Mouse (Mus musculus) right cerebral cortex, adult 2 months (tissue): ENCODE data around the gene Capn2.

Experiments
- DNase-seq, 2 experiments: peaks; one replicate each; pipeline ENCODE4 v3.0.0; 2021 to 2022; ENCODE audit warnings: low spot score in 2 of 2

Capn2 gene

DNA sequence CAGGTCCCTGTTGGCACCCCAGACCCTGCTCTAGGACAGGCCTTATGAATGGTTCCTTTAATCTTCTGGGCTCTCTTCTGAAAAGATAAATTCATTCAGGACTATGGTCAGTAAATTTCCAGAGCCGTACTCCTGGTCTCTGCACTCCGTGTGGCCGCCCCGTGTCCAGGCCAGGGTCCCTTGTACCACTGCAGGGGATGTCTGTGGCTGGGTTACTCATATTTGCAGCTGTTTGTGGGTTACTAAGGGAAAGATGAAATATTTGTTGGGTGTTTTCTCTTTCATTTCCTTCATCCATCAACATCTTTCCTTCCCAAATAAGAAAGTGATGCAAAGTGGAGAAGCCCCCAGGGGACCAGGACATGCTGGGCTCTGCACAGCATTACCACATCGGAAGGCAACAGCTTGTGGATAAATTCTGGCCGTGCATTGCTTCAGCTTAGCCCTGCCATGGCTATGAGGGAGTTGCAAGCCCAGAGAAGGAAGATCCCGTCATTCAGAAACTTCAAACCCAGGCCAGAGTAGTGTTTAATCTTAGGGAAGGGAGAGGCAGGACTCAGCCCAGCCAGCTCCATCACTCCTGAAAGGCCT lies 15.5 kb downstream of the Capn2 start:
- no peak for DNase-seq

DNA sequence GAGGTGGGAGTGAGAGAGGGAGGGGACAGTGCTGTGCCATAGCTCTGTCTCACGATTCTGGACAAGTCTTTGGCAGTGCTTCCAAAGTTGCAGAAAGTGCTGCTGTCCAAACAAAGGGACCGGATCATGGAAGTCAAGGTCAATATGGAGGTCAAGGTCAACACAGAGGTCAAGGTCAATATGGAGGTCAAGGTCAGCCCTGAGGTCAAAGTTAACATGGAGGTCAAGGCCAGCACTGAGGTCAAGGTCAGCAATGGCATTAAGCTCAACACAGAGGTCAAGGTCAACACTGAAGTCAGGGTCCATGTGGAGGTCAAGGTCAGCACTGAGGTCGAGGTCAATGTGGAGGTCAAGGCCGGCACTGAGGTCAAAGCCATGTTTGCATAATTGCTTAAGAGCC lies 16.6 kb downstream of the Capn2 start:
- DNase-seq = no peak

GRCm38 (mm10) chr1:182500224-182500623 lies 17.2 kb downstream of the Capn2 start:
- no peak for DNase-seq

DNA sequence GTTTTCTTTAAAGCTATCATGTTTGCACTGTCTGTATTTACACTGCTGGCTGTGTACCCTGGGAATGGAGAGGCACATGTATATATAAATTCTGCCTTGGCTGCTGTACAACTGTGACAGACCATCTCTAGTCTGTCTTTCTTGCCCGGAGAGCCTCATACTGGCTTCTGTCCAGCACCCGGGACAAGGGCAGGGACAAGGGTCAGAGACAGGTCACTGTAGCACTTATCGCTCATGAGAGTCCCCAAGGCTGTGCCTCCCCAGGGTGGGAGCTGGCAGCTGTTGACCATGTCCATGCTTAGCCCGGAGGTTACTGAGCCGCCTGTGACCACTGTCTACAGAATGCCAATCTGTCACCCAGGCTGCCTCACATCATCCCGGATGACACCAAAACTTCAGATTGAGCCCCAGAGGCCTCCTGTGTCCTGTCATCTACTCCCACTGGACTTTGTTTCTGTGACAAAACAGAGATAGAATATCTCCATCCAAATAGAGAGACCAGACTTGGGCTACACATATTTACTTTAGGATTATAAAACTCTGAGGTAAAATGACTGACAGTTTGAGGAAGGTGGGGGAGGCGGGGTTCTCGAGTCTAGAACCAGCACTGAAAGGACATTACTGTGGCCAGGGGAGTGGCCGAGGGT lies 17.8 kb downstream of the Capn2 start:
- DNase-seq = no peak

GRCm38 (mm10) chr1:182497736-182498135 lies 19.7 kb downstream of the Capn2 start:
- no peak for DNase-seq

DNA sequence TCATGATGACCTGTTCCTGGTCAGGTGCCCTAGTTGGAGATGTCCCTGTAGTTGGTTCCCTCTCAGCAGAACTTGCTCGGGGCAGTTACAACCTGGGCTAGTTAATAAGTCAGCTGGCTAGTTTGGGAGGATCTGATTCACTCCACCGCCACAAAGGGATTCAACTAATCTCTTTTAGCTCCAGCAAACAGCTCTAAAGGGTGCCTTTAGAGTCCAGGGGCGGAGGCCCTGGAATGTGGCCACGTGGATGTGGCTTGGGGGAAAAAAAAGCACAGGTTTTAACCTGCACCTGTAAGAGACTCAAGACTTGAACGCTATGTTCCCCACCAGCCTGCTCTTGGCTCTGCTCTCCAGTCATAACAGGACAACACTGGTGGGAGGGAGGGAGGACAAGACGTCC lies 20.7 kb downstream of the Capn2 start:
- DNase-seq = no peak

- no peak for DNase-seq
Observed at GRCm38 (mm10) chr1:182494285-182495145, 22.9 kb downstream of the Capn2 start.

DNA sequence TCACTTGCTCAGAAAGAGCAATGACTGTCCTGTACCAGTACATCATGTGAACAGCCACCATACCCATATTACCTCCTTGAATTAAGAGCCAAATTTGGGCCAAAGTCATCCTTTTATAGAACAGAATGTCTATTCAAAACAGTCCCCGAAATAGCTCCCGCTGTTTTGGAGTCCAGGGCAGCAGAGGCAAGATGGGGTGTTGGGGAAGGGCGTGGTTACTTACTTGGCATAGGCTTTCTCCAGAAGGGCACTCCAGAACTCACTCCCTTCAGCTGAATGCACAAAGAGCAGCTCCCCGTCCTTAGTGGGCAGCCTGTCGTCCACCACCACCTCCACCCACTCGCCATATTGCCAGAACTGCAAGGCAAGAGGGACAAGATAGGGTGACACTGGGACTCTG lies 25.6 kb downstream of the Capn2 start:
- no peak for DNase-seq

GRCm38 (mm10) chr1:182490568-182490967 lies 26.8 kb downstream of the Capn2 start:
- no peak for DNase-seq

GRCm38 (mm10) chr1:182489803-182490452 lies 27.5 kb downstream of the Capn2 start:
- DNase-seq = peak; percentile 93 to 94

DNA sequence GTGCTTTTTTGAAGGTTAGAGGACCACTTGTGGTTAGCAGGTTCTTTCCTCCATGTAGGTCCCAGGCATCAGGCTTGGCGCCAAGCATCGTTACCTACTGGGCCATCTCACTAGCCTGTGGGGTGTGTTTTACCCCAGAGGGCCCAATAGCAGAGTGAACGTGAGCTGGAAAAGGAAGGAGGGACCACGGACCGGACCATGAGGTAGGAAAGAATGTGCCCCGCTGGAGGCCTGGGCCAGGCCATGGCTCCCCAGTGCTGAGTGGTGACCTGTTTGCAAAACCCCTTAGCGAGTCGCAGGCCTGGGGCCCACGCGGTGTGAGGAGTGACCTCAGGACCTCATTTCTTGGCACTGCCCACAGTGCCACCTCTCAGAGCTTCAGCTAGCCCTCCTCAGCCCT lies 28.9 kb downstream of the Capn2 start:
- DNase-seq = no peak

DNA sequence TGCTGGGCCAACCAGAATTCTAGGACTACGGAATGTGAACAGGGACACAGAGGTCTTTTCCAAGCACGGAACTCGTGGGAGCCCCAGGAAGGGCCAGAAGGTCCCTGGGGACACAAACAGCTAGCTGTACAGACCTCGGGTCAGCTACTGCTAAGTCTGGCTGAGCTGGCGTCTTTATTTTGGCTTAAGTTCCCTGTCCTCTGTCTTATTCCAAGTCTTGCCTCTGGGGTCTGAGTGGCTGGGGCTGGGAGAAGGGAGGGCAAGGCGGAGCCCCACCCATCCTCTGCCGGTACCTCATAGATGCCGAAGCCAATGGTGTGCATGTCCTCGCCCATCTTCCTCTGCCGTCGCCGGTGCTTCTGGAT lies 33.5 kb downstream of the Capn2 start:
- peak in 1 of 2 experiments; percentile 35 for DNase-seq

DNA sequence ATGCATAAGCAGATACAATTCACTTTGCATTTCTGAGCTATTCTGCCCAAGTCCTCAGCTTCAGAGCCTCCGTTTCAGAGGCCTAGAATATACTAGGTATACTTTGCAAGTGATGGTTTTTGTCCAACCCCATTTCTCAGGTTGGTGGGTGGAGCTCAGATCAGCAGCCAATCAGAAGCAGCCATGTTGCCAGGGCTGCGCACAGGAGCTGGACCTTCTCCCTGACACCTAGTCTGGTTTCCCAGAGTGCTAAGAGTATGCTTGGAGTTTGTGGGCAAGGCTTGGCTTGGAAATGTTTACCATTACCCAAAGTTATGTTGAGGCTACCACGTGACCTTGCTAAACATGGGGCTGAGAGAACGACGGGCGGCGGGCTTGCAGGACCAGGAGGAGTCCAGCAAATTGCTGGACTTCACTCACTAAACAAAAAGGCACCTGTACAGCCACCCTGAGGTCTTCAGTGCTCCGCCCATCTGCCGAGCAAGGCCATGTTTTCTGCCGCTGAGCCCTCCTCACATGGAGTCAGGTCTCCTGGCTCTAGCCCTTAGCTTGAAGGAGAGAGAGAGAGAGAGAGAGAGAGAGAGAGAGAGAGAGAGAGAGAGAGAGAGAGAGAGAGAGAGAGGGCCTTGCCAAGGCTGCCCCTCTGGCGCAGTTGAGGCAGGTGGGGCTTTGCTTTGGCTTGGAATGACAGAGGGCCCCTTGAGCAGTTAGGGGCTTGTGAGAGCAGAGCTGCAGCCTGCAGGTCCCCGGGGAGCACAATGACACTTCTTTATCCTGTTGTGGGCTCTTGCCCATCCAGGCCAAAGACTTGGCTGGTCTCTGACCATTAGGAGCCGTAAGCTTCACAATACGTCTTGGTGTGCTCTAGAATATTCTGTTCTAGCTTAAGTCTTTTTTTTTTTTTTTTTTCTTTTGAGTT lies 34.2 kb downstream of the Capn2 start:
- DNase-seq = peak in 1 of 2 experiments; percentile 12

- DNase-seq = no peak
Observed at GRCm38 (mm10) chr1:182481646-182482295, 35.6 kb downstream of the Capn2 start.

DNA sequence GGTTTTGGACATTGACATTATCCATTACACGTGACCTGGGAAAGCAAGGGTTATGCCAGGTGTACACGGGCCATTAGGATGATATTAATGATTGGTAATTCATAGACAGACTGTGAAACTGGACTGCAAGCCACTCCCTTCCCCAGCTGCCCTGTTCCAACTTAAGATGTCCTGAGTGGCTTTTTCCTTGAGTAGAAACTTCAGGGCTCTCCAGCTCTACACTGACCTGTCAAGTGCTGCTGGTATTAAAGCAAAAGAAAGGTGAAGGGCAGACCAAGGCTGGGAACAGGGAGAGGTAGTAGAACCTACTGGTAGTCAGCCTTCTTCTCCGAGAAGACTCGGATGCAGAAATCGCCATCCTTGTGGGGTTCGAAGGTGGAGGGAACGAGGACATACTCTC lies 36.3 kb downstream of the Capn2 start:
- no peak for DNase-seq

GRCm38 (mm10) chr1:182478935-182479334 lies 38.5 kb downstream of the Capn2 start:
- no peak for DNase-seq

GRCm38 (mm10) chr1:182475005-182475796 lies 42.2 kb downstream of the Capn2 start:
- no peak for DNase-seq

GRCm38 (mm10) chr1:182465978-182466377 lies 51.4 kb downstream of the Capn2 start:
- DNase-seq = no peak

DNA sequence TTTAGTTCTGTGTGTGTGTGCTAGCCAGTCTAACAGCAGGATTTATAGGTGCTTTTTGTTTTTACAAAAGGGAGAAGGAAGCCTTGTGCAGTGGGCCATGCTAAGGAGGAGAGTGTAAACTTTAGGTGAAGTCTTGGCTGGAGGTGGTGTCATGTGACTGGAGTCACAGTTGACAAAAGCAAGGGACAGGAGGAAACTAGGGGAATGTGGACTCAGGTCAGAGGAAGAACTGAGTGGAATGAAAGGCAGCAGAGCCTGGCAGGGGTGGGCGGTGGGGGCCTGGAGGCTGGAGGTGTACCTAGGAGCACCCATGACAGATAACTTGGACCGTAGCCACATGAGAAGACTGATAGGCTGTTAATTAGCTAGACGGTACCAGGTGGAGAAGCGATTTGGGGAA lies 52.1 kb downstream of the Capn2 start:
- no peak for DNase-seq

GRCm38 (mm10) chr1:182461813-182462212 lies 55.6 kb downstream of the Capn2 start:
- no peak for DNase-seq
